Mouse (Mus musculus) E14TG2a.4 (cell line): Measurements from ENCODE around the gene Olfr157.

Source experiments
- CTCF ChIP-seq: conservative IDR thresholded peaks from 2 replicates; pipeline ENCODE4 v1.5.1; 2014; ENCODE audit warnings: low read length
- NANOG ChIP-seq: IDR thresholded peaks from 2 replicates; pipeline ENCODE4 v1.6.1; 2014; ENCODE audit warnings: borderline replicate concordance, low read length, mixed read lengths
- POU5F1 ChIP-seq: IDR thresholded peaks from 2 replicates; pipeline ENCODE4 v1.6.1; 2014; ENCODE audit warnings: low read length, borderline replicate concordance

DNA sequence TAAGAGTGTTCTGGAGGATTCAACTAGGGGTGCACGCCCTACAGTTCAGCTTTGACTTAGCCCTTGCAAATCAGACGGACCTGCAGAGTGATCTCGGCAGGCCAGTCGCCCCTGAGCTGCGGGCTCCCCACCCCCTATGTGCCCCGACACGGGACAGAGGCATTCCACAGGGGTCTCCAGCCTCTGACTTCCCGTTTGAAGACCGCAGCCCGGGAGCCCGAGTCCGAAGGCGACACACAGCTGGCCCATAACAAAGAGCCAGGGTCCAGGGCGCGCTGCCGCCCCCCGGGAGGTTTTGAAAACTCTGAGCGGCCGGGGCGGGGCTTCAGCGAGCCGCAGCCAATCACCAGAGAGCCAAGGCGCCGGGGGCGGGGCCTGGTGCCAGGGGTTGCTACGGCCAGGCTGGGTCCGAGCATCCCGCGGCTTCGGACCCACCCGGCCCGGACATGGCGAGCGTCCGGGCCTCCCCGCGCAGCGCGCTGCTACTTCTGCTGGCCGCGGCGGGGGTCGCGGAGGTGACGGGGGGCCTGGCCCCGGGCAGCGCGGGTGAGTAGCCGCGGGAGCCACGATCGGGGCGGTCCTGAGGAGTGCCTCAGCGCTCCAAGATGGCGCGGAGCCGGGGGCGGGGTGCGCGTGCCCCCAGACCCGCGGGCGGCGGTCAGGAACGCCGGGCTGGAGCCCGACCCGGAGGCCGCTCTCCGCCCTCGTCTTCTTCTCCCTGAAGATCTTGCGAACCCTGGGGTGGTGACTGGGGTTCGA lies 35.3 kb upstream of the Olfr157 start, which contains the start of gene Reck:
- no peak for TF ChIP-seq CTCF
- no peak for TF ChIP-seq NANOG
- no peak for TF ChIP-seq POU5F1
